Mouse (Mus musculus) megakaryocyte, embryonic 14.5 days (primary cell): ENCODE results near the gene Ctu1.
"Not testable (repeated sequence)": the region's sequence is repeated elsewhere in the genome, so short reads cannot be mapped to it uniquely, and the experiment has no call there.

ENCODE experiments used
- FLI1 ChIP-seq: IDR thresholded peaks from 2 replicates; pipeline ENCODE4 v1.6.1; 2012; ENCODE audit warnings: low read length, inconsistent platforms, mixed read lengths
- GATA1 ChIP-seq: IDR thresholded peaks from 3 replicates; pipeline ENCODE4 v1.6.1; 2012; ENCODE audit warnings: mixed read lengths, low read length, inconsistent platforms, borderline replicate concordance

DNA sequence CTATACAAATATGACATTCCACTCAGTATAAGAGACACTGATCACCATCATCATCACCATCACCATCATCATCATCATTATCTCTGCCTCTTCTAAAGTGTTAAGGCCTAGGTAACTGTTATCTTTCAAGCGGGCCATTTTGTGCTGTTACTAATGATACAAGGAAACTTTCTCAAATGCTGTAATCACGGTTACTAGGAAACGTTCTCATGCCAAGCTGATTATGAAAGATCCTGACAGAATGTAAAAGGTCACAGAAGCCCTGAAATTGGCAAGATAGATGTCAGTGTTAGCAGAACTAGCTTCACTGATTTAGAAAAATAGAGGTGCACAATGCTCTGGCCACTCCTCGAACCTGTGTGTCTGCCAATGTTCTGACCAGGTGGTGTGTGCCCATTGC lies 4.6 kb upstream of the Ctu1 start:
- not testable (repeated sequence) for TF ChIP-seq GATA1, FLI1
